Mouse (Mus musculus) right cerebral cortex, postnatal 10 days (tissue): ENCODE data around the gene Tmtc4.
A peak's percentile ranks its signal among the peaks of the same experiment; 100 is the strongest.

ENCODE experiments used
- DNase-seq, 2 experiments: peaks; one replicate each; pipeline ENCODE4 v3.0.0; 2021; ENCODE audit warnings: low spot score in 2 of 2

Gene Tmtc4

GRCm38 (mm10) chr14:122983226-122984215, at the start of gene Tmtc4:
TSS of gene Tmtc4 (minus strand) at chr14:122984035.
- DNase-seq, result peak; percentile 98

GRCm38 (mm10) chr14:123032435-123032834, 48.6 kb upstream of the Tmtc4 start:
- DNase-seq, result no peak

GRCm38 (mm10) chr14:123027876-123028275, 44.0 kb upstream of the Tmtc4 start:
- DNase-seq, result no peak

- DNase-seq, result no peak
These were observed 39.1 kb upstream of the Tmtc4 start for GRCm38 (mm10) chr14:123022981-123023380.

GRCm38 (mm10) chr14:123016310-123016709, 32.5 kb upstream of the Tmtc4 start:
- no peak for DNase-seq

- no peak for DNase-seq
These were observed 31.9 kb upstream of the Tmtc4 start for GRCm38 (mm10) chr14:123015687-123016086.

- DNase-seq, result peak in 1 of 2 experiments; percentile 20
These were observed 25.5 kb upstream of the Tmtc4 start for GRCm38 (mm10) chr14:123009108-123010018.

GRCm38 (mm10) chr14:123008672-123009071, 24.8 kb upstream of the Tmtc4 start:
- no peak for DNase-seq

GRCm38 (mm10) chr14:123003715-123004114, 19.9 kb upstream of the Tmtc4 start:
- DNase-seq, result no peak

- no peak for DNase-seq
These were observed 17.6 kb upstream of the Tmtc4 start for GRCm38 (mm10) chr14:123001391-123001790.

GRCm38 (mm10) chr14:122997465-122997864, 13.6 kb upstream of the Tmtc4 start:
- DNase-seq, result no peak

- DNase-seq, result no peak
These were observed 10.1 kb upstream of the Tmtc4 start for GRCm38 (mm10) chr14:122993935-122994334.

GRCm38 (mm10) chr14:122992937-122993336, 9.1 kb upstream of the Tmtc4 start:
- no peak for DNase-seq

- DNase-seq, result no peak
These were observed 6.8 kb upstream of the Tmtc4 start for GRCm38 (mm10) chr14:122990521-122991052.

GRCm38 (mm10) chr14:122986404-122986803, 2.6 kb upstream of the Tmtc4 start:
- no peak for DNase-seq

GRCm38 (mm10) chr14:122982571-122983225, 1.1 kb downstream of the Tmtc4 start:
- peak; percentile 79 to 80 for DNase-seq

- no peak for DNase-seq
These were observed 1.9 kb downstream of the Tmtc4 start for GRCm38 (mm10) chr14:122981831-122982485.

- DNase-seq, result no peak
These were observed 5.0 kb downstream of the Tmtc4 start for GRCm38 (mm10) chr14:122978871-122979270.

GRCm38 (mm10) chr14:122977797-122978140, 6.1 kb downstream of the Tmtc4 start:
- no peak for DNase-seq

- DNase-seq, result no peak
These were observed 6.6 kb downstream of the Tmtc4 start for GRCm38 (mm10) chr14:122977056-122977796.
